8 mouse cellular contexts compared by ENCODE assay signal in the genomic region with DNA sequence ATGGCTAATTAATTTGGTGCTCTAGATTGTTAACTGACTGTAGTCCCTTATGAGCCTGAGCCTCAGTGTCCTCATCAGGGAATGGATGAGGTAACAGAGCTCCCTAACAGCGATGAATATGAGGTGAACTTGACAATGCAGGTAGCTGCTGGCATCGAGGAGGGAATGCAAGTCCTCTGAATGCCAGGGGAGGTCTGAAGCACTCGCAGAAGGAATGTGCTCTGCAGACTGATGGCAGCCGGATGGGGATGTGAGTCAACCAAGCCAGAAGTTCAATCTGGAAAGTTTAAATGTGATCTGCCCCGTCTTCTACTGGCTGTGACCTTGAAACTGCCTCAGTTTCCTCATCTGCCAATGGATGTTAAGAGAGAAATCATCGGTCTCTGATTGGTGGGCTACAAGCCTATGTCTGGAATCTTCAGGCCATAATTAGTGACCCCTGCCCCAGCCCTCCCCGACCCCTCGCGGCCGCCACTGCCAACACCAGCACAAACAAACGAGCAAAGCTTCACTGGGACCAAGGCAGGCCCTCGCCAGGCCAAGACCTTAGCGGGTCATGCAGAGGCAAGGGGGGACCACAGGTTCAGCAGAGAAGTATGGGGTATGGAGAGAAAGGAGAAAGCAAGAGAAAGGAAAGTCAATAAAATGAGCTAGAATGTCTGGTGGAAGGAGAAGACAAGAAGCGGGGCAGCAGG. TPM values are rescaled to one million over a fixed set of nuclear protein-coding genes. Genes with fewer than 3 reads are reported as not detected.
DNase-seq lines count a peak whose midpoint lies in the region; ATAC-seq and TF ChIP-seq lines count a peak whose summit lies in the region.

No protein-coding gene starts in this region.

- H3K36me3 ChIP-seq in heart, embryonic 15.5 days, result peaks cover 14% of the 10 kb centered on the region
- H3K36me3 ChIP-seq in liver, embryonic 12.5 days, result peaks cover 23% of the 10 kb centered on the region
- no peaks in the 10 kb centered on the region for H3K36me3 ChIP-seq in small intestine, adult 2 months (ENCODE audit: control insufficient read depth, insufficient read depth, low read length)

- H3K9ac ChIP-seq in heart, embryonic 15.5 days, result peak overlapping the region; percentile 82
- H3K9ac ChIP-seq in liver, embryonic 12.5 days, result peak overlapping the region; percentile 79

- H3K4me3 ChIP-seq in heart, embryonic 15.5 days, result peak overlapping the region; percentile 82
- peak overlapping the region; percentile 70 for H3K4me3 ChIP-seq in liver, embryonic 12.5 days
- H3K4me3 ChIP-seq in small intestine, adult 2 months (ENCODE audit: low read depth, low read length), result peak overlapping the region; percentile 78

- no peak for TF ChIP-seq POLR2A in small intestine, adult 2 months (IDR thresholded peaks at IDR 0.05; ENCODE audit: low read depth, low read length)

- intact Hi-C loops in heart, postnatal 25 days (cut with DNase I), result loop anchor here (5.0 to 10.0 kb wide), 2 partner anchors 152 to 325 kb away; partner anchors contain the start of gene Fnbp4

- no peak for ATAC-seq in heart, embryonic 15.5 days (replicated peaks; ENCODE audit: insufficient number of reproducible peaks, insufficient read depth, low FRiP score, low read depth)
- ATAC-seq in liver, embryonic 12.5 days, result peak; percentile 4

- no peaks in the 10 kb centered on the region for H3K9me3 ChIP-seq in heart, embryonic 15.5 days (replicated peaks)
- H3K9me3 ChIP-seq in liver, embryonic 12.5 days (replicated peaks), result no peaks in the 10 kb centered on the region

- no peak for TF ChIP-seq CTCF in small intestine, adult 2 months (IDR thresholded peaks at IDR 0.05; ENCODE audit: extremely low read depth, insufficient read length, insufficient replicate concordance, low read depth, low read length)

- DNase-seq in heart, adult 11 months, result peak; percentile 96
- DNase-seq in heart, postnatal 25 days (ENCODE audit: low spot score), result no peak
- DNase-seq in Muller cell, postnatal 12 days (ENCODE audit: inconsistent ontology term), result peak; percentile 71
- no peak for DNase-seq in thymus, postnatal 4 days
- no peak for DNase-seq in urinary bladder, postnatal 36 days (ENCODE audit: low spot score in 2 of 2)

- H3K4me1 ChIP-seq in heart, embryonic 15.5 days (replicated peaks), result peaks cover 38% of the 10 kb centered on the region
- peaks cover 25% of the 10 kb centered on the region for H3K4me1 ChIP-seq in liver, embryonic 12.5 days
- H3K4me1 ChIP-seq in small intestine, adult 2 months (ENCODE audit: control insufficient read depth, insufficient read depth, insufficient read length, low read length), result peaks cover 8% of the 10 kb centered on the region; the same call in 1 of the 2 replicates

- WGBS in heart, embryonic 15.5 days, result 5% methylated on average over 14 of the region's 14 CpGs
- WGBS in liver, embryonic 12.5 days (ENCODE audit: insufficient replicate concordance), result 12% methylated on average over 14 of the region's 14 CpGs
- WGBS in small intestine, adult 2 months, result 8% methylated on average over 14 of the region's 14 CpGs

- H3K4me2 ChIP-seq in heart, embryonic 15.5 days, result peak overlapping the region; percentile 87
- H3K4me2 ChIP-seq in liver, embryonic 12.5 days, result peak overlapping the region; percentile 93

- H3K27me3 ChIP-seq in heart, embryonic 15.5 days, result no peaks in the 10 kb centered on the region
- no peaks in the 10 kb centered on the region for H3K27me3 ChIP-seq in liver, embryonic 12.5 days (replicated peaks)
- H3K27me3 ChIP-seq in small intestine, adult 2 months (ENCODE audit: control insufficient read depth, insufficient read depth, low read length), result no peaks in the 10 kb centered on the region

- H3K27ac ChIP-seq in heart, embryonic 15.5 days, result peak overlapping the region; percentile 93
- H3K27ac ChIP-seq in liver, embryonic 12.5 days, result peak overlapping the region; percentile 84
- peak overlapping the region; percentile 11; the same call in 1 of the 2 replicates for H3K27ac ChIP-seq in small intestine, adult 2 months (ENCODE audit: insufficient read depth, low read depth, low read length)

RNA-seq across cellular contexts. Expression of gene Slc39a13, which starts 0.8 kb away (rescaled TPM):
- total RNA-seq in heart, postnatal 25 days (2021), result 10 to 100 TPM; 22.9 to 28.2 TPM
- 53.5 and 63.2 TPM in 2 replicates for polyA plus RNA-seq in heart, embryonic 15.5 days (2015; fragmentation: Nextera tagmentation; extraction: Ambion mirVana)
- polyA plus RNA-seq in liver, embryonic 12.5 days (2016; fragmentation: Nextera tagmentation; extraction: Ambion mirVana), result 15.1 and 15.3 TPM in 2 replicates
- polyA plus RNA-seq in small intestine, adult 2 months (2012; rRNA removed), result 16.9 and 17.8 TPM in 2 replicates

RNA-seq across cellular contexts. Expression of gene Spi1, which starts 12.7 kb away (rescaled TPM):
- 1 to 10 TPM; 3.7 to 4.3 TPM for total RNA-seq in heart, postnatal 25 days (2021)
- 3.9 and 8.6 TPM in 2 replicates for polyA plus RNA-seq in heart, embryonic 15.5 days (2015; fragmentation: Nextera tagmentation; extraction: Ambion mirVana)
- 16.8 and 18.5 TPM in 2 replicates for polyA plus RNA-seq in liver, embryonic 12.5 days (2016; fragmentation: Nextera tagmentation; extraction: Ambion mirVana)
- 20.3 and 28.8 TPM in 2 replicates for polyA plus RNA-seq in small intestine, adult 2 months (2012; rRNA removed)

RNA-seq across cellular contexts. Expression of gene Psmc3, which starts 15.6 kb away (rescaled TPM):
- total RNA-seq in heart, postnatal 25 days (2021), result 100 to 1,000 TPM; 209 to 241 TPM
- polyA plus RNA-seq in heart, embryonic 15.5 days (2015; fragmentation: Nextera tagmentation; extraction: Ambion mirVana), result 227 and 228 TPM in 2 replicates
- polyA plus RNA-seq in liver, embryonic 12.5 days (2016; fragmentation: Nextera tagmentation; extraction: Ambion mirVana), result 220 and 223 TPM in 2 replicates
- 41.9 and 79.4 TPM in 2 replicates for polyA plus RNA-seq in small intestine, adult 2 months (2012; rRNA removed)

RNA-seq across cellular contexts. Expression of gene Rapsn, which starts 34.0 kb away (rescaled TPM):
- 10 to 100 TPM; 16.4 to 16.7 TPM for total RNA-seq in heart, postnatal 25 days (2021)
- 27.4 and 33.7 TPM in 2 replicates for polyA plus RNA-seq in heart, embryonic 15.5 days (2015; fragmentation: Nextera tagmentation; extraction: Ambion mirVana)
- polyA plus RNA-seq in liver, embryonic 12.5 days (2016; fragmentation: Nextera tagmentation; extraction: Ambion mirVana), result 0.57 and 0.94 TPM in 2 replicates
- polyA plus RNA-seq in small intestine, adult 2 months (2012; rRNA removed), result 0.32 and 0.51 TPM in 2 replicates

RNA-seq across cellular contexts. Expression of gene Mybpc3, which starts 48.5 kb away (rescaled TPM):
- total RNA-seq in heart, postnatal 25 days (2021), result 1,000 to 10,000 TPM; 1,615 to 1,699 TPM
- 909 and 937 TPM in 2 replicates for polyA plus RNA-seq in heart, embryonic 15.5 days (2015; fragmentation: Nextera tagmentation; extraction: Ambion mirVana)
- 0.23 and 0.39 TPM in 2 replicates for polyA plus RNA-seq in liver, embryonic 12.5 days (2016; fragmentation: Nextera tagmentation; extraction: Ambion mirVana)
- polyA plus RNA-seq in small intestine, adult 2 months (2012; rRNA removed), result 0.04 and 0.05 TPM in 2 replicates

Comparison
In these comparisons a context has a peak if more than half of its experiments do, and no peak if none do; other contexts are left out.
1. DNase-seq: peak in heart, adult 11 months (single experiment) and Muller cell, postnatal 12 days (single experiment); none in heart, postnatal 25 days (single experiment), thymus, postnatal 4 days (single experiment) and urinary bladder, postnatal 36 days (0 of 2).
2. H3K27ac ChIP-seq: peak in every context shown above with its lines; median percentile 93 in heart, embryonic 15.5 days; 84 in liver, embryonic 12.5 days; 11 in small intestine, adult 2 months.
3. Peak in every context shown above with its lines, with median percentiles within 50 percentile points of each other: H3K4me3 ChIP-seq.